Mouse (Mus musculus) intestine, postnatal 0 days (tissue): ENCODE measurements at regions not wholly inside any gene's neighbourhood (a gene's known extent, or its start where the extent isn't known, plus 50 kb on each side); places are given as distances from the start of the nearest gene placed in this dataset.
A peak's percentile ranks its signal among the peaks of the same experiment; 100 is the strongest.

Experiments used
- ATAC-seq: fragments of 200-750 bp; cut with Nextera tagmentation; 2 replicates; pipeline ENCODE4 v1.8.0; 2017; ENCODE audit warnings: mild to moderate bottlenecking, moderate TSS enrichment, moderate library complexity
- H3K27ac ChIP-seq: fragments of 300-500 bp; sonication (generic); 2 replicates; pipeline ENCODE4 v1.5.1; 2014; ENCODE audit warnings: mild to moderate bottlenecking, low read depth, low read length, moderate library complexity
- H3K27me3 ChIP-seq: fragments of 300-500 bp; sonication (generic); replicated peaks from 2 replicates; pipeline ENCODE4 v1.6.1; 2014; ENCODE audit warnings: low read length, mixed read lengths; ENCODE audit not compliant: control insufficient read depth, insufficient read depth
- H3K36me3 ChIP-seq: fragments of 300-500 bp; sonication (generic); 2 replicates; pipeline ENCODE4 v1.6.1; 2014; ENCODE audit warnings: mild to moderate bottlenecking, moderate library complexity; ENCODE audit not compliant: control insufficient read depth, insufficient read depth
- H3K4me1 ChIP-seq: fragments of 300-500 bp; sonication (generic); replicated peaks from 2 replicates; pipeline ENCODE4 v1.6.1; 2014; ENCODE audit warnings: antibody characterized with exemption, low read length, mixed read lengths; ENCODE audit not compliant: control insufficient read depth, insufficient read depth
- H3K4me2 ChIP-seq: fragments of 300-500 bp; sonication (generic); replicated peaks from 2 replicates; pipeline ENCODE4 v1.6.1; 2014; ENCODE audit warnings: low read depth, mild to moderate bottlenecking, moderate library complexity
- H3K4me3 ChIP-seq: fragments of 300-500 bp; sonication (generic); 2 replicates; pipeline ENCODE4 v1.5.1; 2014; ENCODE audit warnings: low read depth, low read length
- H3K9ac ChIP-seq: fragments of 300-500 bp; sonication (generic); 2 replicates; pipeline ENCODE4 v1.6.1; 2014; ENCODE audit warnings: mild to moderate bottlenecking, low read depth, low read length
- H3K9me3 ChIP-seq: fragments of 300-500 bp; sonication (generic); 2 replicates; pipeline ENCODE4 v1.6.1; 2016; ENCODE audit warnings: mixed run types; ENCODE audit not compliant: control insufficient read depth
- CTCF ChIP-seq: sonication (generic); IDR thresholded peaks from 2 replicates; pipeline ENCODE4 v1.5.1; 2016; ENCODE audit warnings: low read depth, mild to moderate bottlenecking, control low read depth, antibody characterized with exemption, moderate library complexity
- WGBS: fragments of 180-500 bp; shearing (Covaris S2); extraction: QIAGEN DNeasy Blood & Tissue Kit; methylation state at CpG from one replicate; pipeline ENCODE4 v1.1.7; 2014; 5-methylcytosine and 5-hydroxymethylcytosine counted together

GRCm38 (mm10) chr12:25309234-25309633 is 212.3 kb upstream of the Id2 start:
- 74% methylated on average over 6 of the region's 6 CpGs for WGBS
- Histone ChIP-seq H3K4me1 (no peaks in the 10 kb centered on the region), H3K9ac (no peak overlapping the region), H3K27me3 (no peaks in the 10 kb centered on the region), H3K36me3 (no peaks in the 10 kb centered on the region), H3K4me3 (no peak overlapping the region), H3K4me2 (no peak overlapping the region), H3K27ac (no peak overlapping the region), H3K9me3 (no peaks in the 10 kb centered on the region)
- TF ChIP-seq CTCF: no peak
- peak; percentile 76 for ATAC-seq

GRCm38 (mm10) chr12:25305764-25306653 is 209.1 kb upstream of the Id2 start:
- H3K4me3 ChIP-seq: no peak overlapping the region
- no peaks in the 10 kb centered on the region for H3K9me3 ChIP-seq
- H3K4me2 ChIP-seq: no peak overlapping the region
- TF ChIP-seq CTCF: no peak
- H3K9ac ChIP-seq: no peak overlapping the region
- 84% methylated on average over 12 of the region's 12 CpGs for WGBS
- H3K36me3 ChIP-seq: no peaks in the 10 kb centered on the region
- no peak for ATAC-seq
- no peaks in the 10 kb centered on the region for H3K27me3 ChIP-seq
- no peak overlapping the region for H3K27ac ChIP-seq
- 0 out of 2 replicates have a peak, but pooled peaks cover 3% of the 10 kb centered on the region for H3K4me1 ChIP-seq

GRCm38 (mm10) chr12:25304820-25305511 is 208.0 kb upstream of the Id2 start:
- Histone ChIP-seq H3K27ac (no peak overlapping the region), H3K9ac (no peak overlapping the region), H3K4me2 (no peak overlapping the region), H3K9me3 (no peaks in the 10 kb centered on the region), H3K36me3 (no peaks in the 10 kb centered on the region), H3K27me3 (no peaks in the 10 kb centered on the region), H3K4me3 (no peak overlapping the region), H3K4me1 (0 out of 2 replicates have a peak, but pooled peaks cover 3% of the 10 kb centered on the region)
- WGBS: 76% methylated on average over 6 of the region's 6 CpGs
- no peak for TF ChIP-seq CTCF
- ATAC-seq: no peak

- Histone ChIP-seq H3K9ac (no peak overlapping the region), H3K4me1 (0 out of 2 replicates have a peak, but pooled peaks cover 3% of the 10 kb centered on the region), H3K36me3 (no peaks in the 10 kb centered on the region), H3K4me3 (no peak overlapping the region), H3K27ac (no peak overlapping the region), H3K9me3 (no peaks in the 10 kb centered on the region), H3K27me3 (no peaks in the 10 kb centered on the region), H3K4me2 (peak overlapping the region; percentile 39)
- peak; percentile 72 for ATAC-seq
- WGBS: 26% methylated on average over 7 of the region's 7 CpGs
- no peak for TF ChIP-seq CTCF
Measured at GRCm38 (mm10) chr12:25303500-25304050, 206.6 kb upstream of the Id2 start.

- no peak overlapping the region for H3K4me2 ChIP-seq
- TF ChIP-seq CTCF: no peak
- WGBS: 51% methylated on average over 9 of the region's 9 CpGs
- no peak overlapping the region for H3K4me3 ChIP-seq
- H3K36me3 ChIP-seq: no peaks in the 10 kb centered on the region
- H3K4me1 ChIP-seq: 0 out of 2 replicates have a peak, but pooled peaks cover 3% of the 10 kb centered on the region
- H3K9ac ChIP-seq: no peak overlapping the region
- H3K9me3 ChIP-seq: no peaks in the 10 kb centered on the region
- no peak overlapping the region for H3K27ac ChIP-seq
- no peak for ATAC-seq
- no peaks in the 10 kb centered on the region for H3K27me3 ChIP-seq
Measured at GRCm38 (mm10) chr12:25300804-25301390, 204.0 kb upstream of the Id2 start.
